Mouse (Mus musculus) liver, adult 2 months (tissue): ENCODE results near the gene B3gnt3. TPM values are rescaled to one million over a fixed set of nuclear protein-coding genes. Genes with fewer than 3 reads are reported as not detected.

ENCODE experiments used
- DNase-seq: peaks from one replicate; pipeline ENCODE4 v3.0.0-alpha.2; 2011; ENCODE audit warnings: low read depth, low spot score; ENCODE audit errors: extremely low read depth
- H3K27ac ChIP-seq: fragments of 200-500 bp; replicated peaks from 2 replicates; pipeline ENCODE4 v1.5.1; 2012; ENCODE audit warnings: low read depth, mild to moderate bottlenecking, control low read depth, inconsistent platforms, low read length; ENCODE audit not compliant: insufficient read depth
- H3K27me3 ChIP-seq: fragments of 200-500 bp; 2 replicates; pipeline ENCODE4 v1.6.1; 2012; ENCODE audit warnings: mild to moderate bottlenecking, moderate library complexity, low read length, inconsistent platforms; ENCODE audit not compliant: control insufficient read depth, insufficient read depth
- H3K36me3 ChIP-seq: fragments of 200-500 bp; 2 replicates; pipeline ENCODE4 v1.6.1; 2012; ENCODE audit warnings: low read length, inconsistent platforms; ENCODE audit not compliant: control insufficient read depth, insufficient read depth
- H3K4me1 ChIP-seq: fragments of 200-500 bp; 2 replicates; pipeline ENCODE4 v1.6.1; 2011; ENCODE audit warnings: low read length; ENCODE audit not compliant: control insufficient read depth, insufficient read depth
- H3K4me3 ChIP-seq: fragments of 200-500 bp; 2 replicates; pipeline ENCODE4 v1.5.1; 2011; ENCODE audit warnings: low read depth, mild to moderate bottlenecking, control low read depth, low read length, moderate library complexity; ENCODE audit not compliant: insufficient read depth
- H3K79me2 ChIP-seq: fragments of 200-500 bp; 2 replicates; pipeline ENCODE4 v1.6.1; 2012; ENCODE audit warnings: inconsistent platforms, mild to moderate bottlenecking, low read length, moderate library complexity; ENCODE audit not compliant: control insufficient read depth, insufficient read depth
- H3K9ac ChIP-seq: fragments of 200-500 bp; 2 replicates; pipeline ENCODE4 v1.6.1; 2012; ENCODE audit warnings: low read depth, mild to moderate bottlenecking, control low read depth, inconsistent platforms, low read length
- CTCF ChIP-seq: fragments of 200-500 bp; IDR thresholded peaks from 2 replicates; pipeline ENCODE4 v1.5.1; 2011; ENCODE audit warnings: low read depth, low read length, control low read depth
- POLR2A ChIP-seq: fragments of 200-500 bp; IDR thresholded peaks from 2 replicates; pipeline ENCODE4 v1.6.1; 2011; ENCODE audit warnings: low read length, control low read depth; ENCODE audit not compliant: insufficient read depth; ENCODE audit errors: extremely low read depth
- WGBS: fragments of 180-500 bp; shearing (Covaris S2); methylation state at CpG from one replicate; pipeline ENCODE4 v1.1.7; 2018; 5-methylcytosine and 5-hydroxymethylcytosine counted together
- polyA plus RNA-seq: library from polyadenylated mRNA; depleted of rRNA; stranded (reverse); fragments of >200 nt; gene quantifications from 2 replicates; pipeline ENCODE4 v1.2.3, GENCODE M21; 2012
- total RNA-seq: library from RNA; depleted of rRNA; stranded (reverse); fragments of >200 nt; gene quantifications from 2 replicates; pipeline ENCODE4 v1.2.3, GENCODE M21; 2014

The B3gnt3 gene
- total and polyA plus RNA-seq, 2 experiments: 0.92 to 2.6 TPM

DNA sequence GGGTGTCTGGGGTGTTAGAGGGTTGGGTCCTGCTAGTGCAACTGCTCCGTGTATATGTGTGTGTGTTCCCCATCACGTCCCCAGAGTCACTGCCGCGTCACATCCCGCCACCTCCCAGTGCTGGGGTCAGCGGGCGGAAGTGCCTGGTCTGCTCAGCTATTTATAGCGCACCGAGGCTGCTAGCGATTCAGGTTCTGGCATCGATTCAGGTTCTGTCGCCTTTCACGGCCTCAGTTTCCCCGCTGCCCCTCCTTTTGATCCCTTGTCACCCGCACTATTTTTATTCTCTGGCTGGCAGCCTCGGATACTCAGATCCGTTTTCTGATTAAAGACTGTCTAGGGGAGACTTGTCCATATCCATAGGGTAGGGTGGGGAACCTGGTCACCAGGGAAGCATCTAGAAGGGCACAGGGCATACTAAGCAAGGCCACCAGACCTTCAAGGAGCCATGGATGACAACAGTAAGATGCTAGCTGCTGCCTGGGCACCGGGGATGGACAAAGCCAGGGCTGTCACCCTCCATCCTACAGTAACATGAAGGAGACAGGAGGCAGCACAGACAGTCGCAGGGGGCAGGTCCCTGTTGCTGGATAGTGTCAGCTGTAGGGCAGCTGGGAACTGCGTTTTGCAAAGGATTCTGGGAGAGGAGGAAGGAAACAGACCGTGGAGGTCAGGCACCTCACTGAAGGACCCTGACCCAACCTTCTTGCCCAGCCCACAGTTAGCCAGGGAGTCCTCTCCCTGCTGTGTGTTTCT lies 33.2 kb downstream of the B3gnt3 start:
- Histone ChIP-seq H3K36me3 (no peaks in the 10 kb centered on the region), H3K27ac (no peak overlapping the region), H3K4me3 (peak overlapping the region; percentile 9; the same call in 1 of the 2 replicates), H3K9ac (no peak overlapping the region), H3K27me3 (peaks cover 2% of the 10 kb centered on the region; the same call in 1 of the 2 replicates), H3K79me2 (no peaks in the 10 kb centered on the region), H3K4me1 (peaks cover 10% of the 10 kb centered on the region)
- WGBS: 5% methylated on average over 21 of the region's 21 CpGs
- TF ChIP-seq POLR2A (no peak), CTCF (no peak)
- DNase-seq: no peak

DNA sequence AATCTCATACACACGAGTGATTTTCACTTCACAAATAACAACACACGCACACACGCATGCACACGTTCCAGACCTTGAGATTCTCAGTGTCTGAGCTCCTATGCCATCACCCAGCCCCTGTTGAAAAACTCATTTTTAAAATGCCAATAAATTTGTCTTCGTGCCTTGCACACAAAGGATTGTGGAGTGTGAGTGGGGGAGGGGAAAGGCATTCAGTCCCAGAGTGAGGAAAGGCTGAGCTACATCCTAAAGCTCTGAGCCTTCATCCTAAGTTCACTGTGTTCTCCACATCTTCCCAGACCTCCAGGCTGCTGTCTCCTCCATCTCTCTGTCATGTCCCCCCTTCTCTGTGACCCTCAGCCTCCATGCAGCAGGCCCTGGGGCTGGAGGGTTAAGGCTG lies 34.3 kb downstream of the B3gnt3 start:
- Histone ChIP-seq H3K36me3 (no peaks in the 10 kb centered on the region), H3K9ac (no peak overlapping the region), H3K27me3 (peaks cover 2% of the 10 kb centered on the region; the same call in 1 of the 2 replicates), H3K27ac (no peak overlapping the region), H3K4me3 (no peak overlapping the region), H3K79me2 (no peaks in the 10 kb centered on the region), H3K4me1 (peaks cover 10% of the 10 kb centered on the region)
- no peak for TF ChIP-seq POLR2A
- no peak for TF ChIP-seq CTCF
- no peak for DNase-seq
- 79% methylated on average over 5 of the region's 5 CpGs for WGBS

DNA sequence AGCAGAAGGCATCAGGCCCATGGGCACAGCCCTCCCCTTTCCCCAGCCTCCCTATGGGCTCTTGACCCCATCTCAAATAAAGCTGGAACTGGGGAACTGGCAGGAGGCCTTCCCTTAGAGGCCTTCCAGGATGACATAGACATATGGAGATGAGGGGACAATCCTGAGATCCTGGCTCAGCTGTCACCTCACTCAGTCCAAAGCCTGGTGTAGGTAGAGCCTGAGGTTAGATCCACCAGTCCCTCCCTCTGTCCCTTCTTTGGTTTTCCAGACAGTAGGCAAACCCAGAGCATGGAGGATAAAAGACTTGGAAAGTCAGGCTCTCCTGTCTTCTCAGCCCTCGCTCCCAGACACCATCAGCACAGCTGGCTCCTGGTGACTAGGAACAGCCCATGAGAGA lies 34.7 kb downstream of the B3gnt3 start:
- no peak overlapping the region for H3K4me3 ChIP-seq
- 87% methylated on average over 1 of the region's 1 CpGs for WGBS
- TF ChIP-seq CTCF (no peak), POLR2A (no peak)
- no peak for DNase-seq
- no peaks in the 10 kb centered on the region for H3K79me2 ChIP-seq
- no peaks in the 10 kb centered on the region for H3K36me3 ChIP-seq
- H3K4me1 ChIP-seq: peaks cover 9% of the 10 kb centered on the region; the same call in 1 of the 2 replicates
- H3K9ac ChIP-seq: no peak overlapping the region
- no peak overlapping the region for H3K27ac ChIP-seq
- H3K27me3 ChIP-seq: peaks cover 2% of the 10 kb centered on the region; the same call in 1 of the 2 replicates

DNA sequence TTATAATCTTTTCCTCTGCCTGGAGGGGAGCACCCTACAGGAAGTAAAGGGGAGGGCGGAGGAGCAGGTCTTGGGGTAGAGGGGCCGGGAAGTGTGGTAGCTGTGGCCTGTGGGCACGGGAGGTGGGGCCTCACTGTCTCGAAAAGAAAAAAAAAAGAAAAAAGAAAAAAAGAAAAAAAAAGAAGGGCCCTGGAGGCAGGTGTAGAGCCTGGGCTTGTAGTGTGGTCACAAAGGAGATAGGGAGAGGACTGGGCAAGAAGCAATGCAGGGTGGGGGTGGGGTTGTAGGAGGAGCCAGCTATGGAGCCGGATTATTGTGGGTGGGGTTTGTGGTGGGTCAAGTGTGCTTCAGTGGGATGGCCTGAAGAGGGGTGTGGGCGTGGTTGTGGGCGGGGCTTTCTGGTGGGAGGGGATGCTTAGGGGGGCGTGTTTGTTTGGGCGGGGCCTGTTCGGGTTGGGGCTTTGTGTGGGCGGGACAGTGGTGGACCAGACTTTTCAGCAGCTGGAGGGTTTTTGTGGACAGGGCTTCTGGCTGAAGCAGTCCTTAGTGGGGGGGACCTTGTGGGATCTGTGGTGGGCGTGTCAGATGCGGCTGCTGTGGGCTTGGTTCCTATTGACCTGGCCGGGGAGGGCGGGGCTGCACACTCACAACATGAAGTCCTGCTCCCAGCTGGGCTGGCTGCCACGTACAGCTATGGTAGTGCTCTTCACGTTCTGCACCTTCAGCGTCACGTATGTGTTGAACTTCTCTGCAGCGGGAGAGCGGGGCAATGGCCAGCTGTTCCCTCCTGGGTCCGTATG lies 36.1 kb downstream of the B3gnt3 start:
- no peak overlapping the region for H3K27ac ChIP-seq
- H3K36me3 ChIP-seq: no peaks in the 10 kb centered on the region
- peaks cover 2% of the 10 kb centered on the region; the same call in 1 of the 2 replicates for H3K27me3 ChIP-seq
- DNase-seq: peak; percentile 38
- H3K4me1 ChIP-seq: 0 out of 2 replicates have a peak, but pooled peaks cover 2% of the 10 kb centered on the region
- no peak overlapping the region for H3K9ac ChIP-seq
- H3K79me2 ChIP-seq: no peaks in the 10 kb centered on the region
- no peak for TF ChIP-seq POLR2A
- TF ChIP-seq CTCF: no peak
- H3K4me3 ChIP-seq: no peak overlapping the region
- 11% methylated on average over 21 of the region's 22 CpGs for WGBS

DNA sequence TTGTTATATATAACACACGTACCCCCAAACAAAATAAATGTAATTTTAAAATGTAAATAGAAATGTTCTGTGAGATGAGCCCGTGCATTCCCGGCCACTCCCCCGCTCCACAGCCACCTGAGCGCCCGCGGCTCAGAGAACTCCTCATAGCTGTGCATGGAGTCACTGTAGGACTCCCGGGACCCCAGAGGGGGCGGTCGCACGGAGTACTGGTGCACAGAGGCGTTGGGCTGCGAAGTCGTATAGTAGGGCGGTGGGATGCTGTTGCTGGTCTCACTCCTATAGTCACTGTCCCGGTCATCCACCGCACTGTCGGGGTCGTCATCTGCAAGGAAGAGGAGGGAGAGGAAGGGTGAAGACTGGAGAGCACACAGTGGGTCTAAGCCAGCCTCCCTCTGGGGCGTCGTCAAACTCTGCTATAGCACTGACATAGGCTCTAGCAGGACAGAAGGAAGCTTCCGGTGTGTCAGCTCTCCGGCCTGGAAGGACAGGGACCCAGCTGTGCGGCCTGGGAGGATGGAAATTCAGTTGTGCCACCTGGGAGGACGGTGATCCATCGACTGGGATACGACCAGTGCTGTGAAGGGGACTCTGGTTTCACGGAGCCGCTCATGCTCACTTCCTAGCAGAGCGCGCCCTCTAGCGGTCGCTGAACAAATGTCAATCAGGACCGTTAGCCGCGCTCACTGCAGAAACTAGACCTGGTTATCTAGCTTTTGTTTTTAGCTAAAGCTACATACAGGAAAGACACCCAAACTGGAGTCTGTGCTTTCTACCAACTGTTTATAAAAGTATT lies 41.1 kb downstream of the B3gnt3 start:
- WGBS: 16% methylated on average over 36 of the region's 36 CpGs
- Histone ChIP-seq H3K27me3 (0 out of 2 replicates have a peak, but pooled peaks cover 7% of the 10 kb centered on the region), H3K36me3 (no peaks in the 10 kb centered on the region), H3K9ac (no peak overlapping the region), H3K4me1 (peaks cover 4% of the 10 kb centered on the region), H3K27ac (no peak overlapping the region), H3K4me3 (no peak overlapping the region), H3K79me2 (no peaks in the 10 kb centered on the region)
- DNase-seq: peak; percentile 46
- peak; percentile 97 for TF ChIP-seq CTCF
- TF ChIP-seq POLR2A: no peak
